Mouse (Mus musculus): ENCODE measurements around the gene Gm47841. TPM values are rescaled to one million over a fixed set of nuclear protein-coding genes. Genes with fewer than 3 reads are reported as not detected.

Gene Gm47841
- total and polyA plus RNA-seq, 3 experiments, result not detected

- TF ChIP-seq EP300 (IDR thresholded peaks at IDR 0.05; ENCODE audit: insufficient read depth, low read depth, low read length) (0 out of 2 replicates have a peak, but pooled peaks have one; percentile 12), POLR2A (IDR thresholded peaks at IDR 0.05; ENCODE audit: insufficient read depth, low read depth, low read length) (0 out of 2 replicates have a peak, but pooled peaks have one; percentile 24), CTCF (IDR thresholded peaks at IDR 0.05) (no peak)
- Histone ChIP-seq H3K36me3 (ENCODE audit: control insufficient read depth, insufficient read depth, low read length) (no peaks in the 10 kb centered on the region), H3K9ac (ENCODE audit: low read depth, low read length) (no peak overlapping the region), H3K4me3 (no peak overlapping the region), H3K27ac (peak overlapping the region; percentile 18), H3K4me1 (ENCODE audit: control insufficient read depth, insufficient read depth, low read length) (peaks cover 8% of the 10 kb centered on the region), H3K79me2 (replicated peaks; ENCODE audit: control insufficient read depth, insufficient read depth, low read length) (no peaks in the 10 kb centered on the region), H3K27me3 (ENCODE audit: control insufficient read depth, insufficient read depth, low read length) (no peaks in the 10 kb centered on the region)
- intact Hi-C loops (cut with DNase I), result no loop called here
- no peak for DNase-seq
- whole genome bisulfite sequencing, result 62% methylated on average over 4 of the region's 4 CpGs
Measured at GRCm38 (mm10) chr15:101082236-101082635, 35.0 kb upstream of the Gm47841 start.

- Histone ChIP-seq H3K4me3 (no peak overlapping the region), H3K27ac (peak overlapping the region; percentile 55), H3K79me2 (replicated peaks; ENCODE audit: control insufficient read depth, insufficient read depth, low read length) (no peaks in the 10 kb centered on the region), H3K4me1 (ENCODE audit: control insufficient read depth, insufficient read depth, low read length) (peaks cover 8% of the 10 kb centered on the region), H3K9ac (ENCODE audit: low read depth, low read length) (no peak overlapping the region), H3K36me3 (ENCODE audit: control insufficient read depth, insufficient read depth, low read length) (no peaks in the 10 kb centered on the region), H3K27me3 (ENCODE audit: control insufficient read depth, insufficient read depth, low read length) (no peaks in the 10 kb centered on the region)
- peak in 1 of 2 experiments; percentile 39 for DNase-seq
- intact Hi-C loops (cut with DNase I), result loop anchor here (2.0 kb wide), 1 partner anchor 60 kb away; no protein-coding TSS in a partner anchor
- TF ChIP-seq CTCF (IDR thresholded peaks at IDR 0.05), result no peak
- TF ChIP-seq EP300 (IDR thresholded peaks at IDR 0.05; ENCODE audit: insufficient read depth, low read depth, low read length), result no peak
- no peak for TF ChIP-seq POLR2A (IDR thresholded peaks at IDR 0.05; ENCODE audit: insufficient read depth, low read depth, low read length)
- WGBS, result 53% methylated on average over 7 of the region's 7 CpGs
Measured at GRCm38 (mm10) chr15:101081035-101081548, 33.9 kb upstream of the Gm47841 start.

GRCm38 (mm10) chr15:101080031-101080520 lies 32.9 kb upstream of the Gm47841 start:
- no peak for TF ChIP-seq POLR2A (IDR thresholded peaks at IDR 0.05; ENCODE audit: insufficient read depth, low read depth, low read length)
- Histone ChIP-seq H3K4me1 (ENCODE audit: control insufficient read depth, insufficient read depth, low read length) (peaks cover 8% of the 10 kb centered on the region), H3K4me3 (no peak overlapping the region), H3K27ac (peak overlapping the region; percentile 55), H3K36me3 (ENCODE audit: control insufficient read depth, insufficient read depth, low read length) (no peaks in the 10 kb centered on the region), H3K9ac (ENCODE audit: low read depth, low read length) (no peak overlapping the region), H3K27me3 (ENCODE audit: control insufficient read depth, insufficient read depth, low read length) (no peaks in the 10 kb centered on the region), H3K79me2 (replicated peaks; ENCODE audit: control insufficient read depth, insufficient read depth, low read length) (no peaks in the 10 kb centered on the region)
- 89% methylated on average over 9 of the region's 9 CpGs for WGBS
- intact Hi-C loops (cut with DNase I), result loop anchor here (2.0 kb wide), 1 partner anchor 61 kb away; no protein-coding TSS in a partner anchor
- no peak for DNase-seq

GRCm38 (mm10) chr15:101078731-101079156 lies 31.5 kb upstream of the Gm47841 start:
- Histone ChIP-seq H3K27me3 (ENCODE audit: control insufficient read depth, insufficient read depth, low read length) (no peaks in the 10 kb centered on the region), H3K27ac (peak overlapping the region; percentile 82), H3K9ac (ENCODE audit: low read depth, low read length) (peak overlapping the region; percentile 80), H3K4me1 (ENCODE audit: control insufficient read depth, insufficient read depth, low read length) (peaks cover 8% of the 10 kb centered on the region), H3K36me3 (ENCODE audit: control insufficient read depth, insufficient read depth, low read length) (no peaks in the 10 kb centered on the region), H3K79me2 (replicated peaks; ENCODE audit: control insufficient read depth, insufficient read depth, low read length) (no peaks in the 10 kb centered on the region), H3K4me3 (peak overlapping the region; percentile 64)
- intact Hi-C loops (cut with DNase I), result loop anchor here (5.0 kb wide), 1 partner anchor 39 kb away; the partner anchor contains the start of gene Ankrd33
- WGBS, result 1% methylated on average over 30 of the region's 30 CpGs
- 0 out of 2 replicates have a peak, but pooled peaks have one; percentile 58 for TF ChIP-seq EP300 (IDR thresholded peaks at IDR 0.05; ENCODE audit: insufficient read depth, low read depth, low read length)
- peak; percentile 29 for TF ChIP-seq CTCF (IDR thresholded peaks at IDR 0.05)
- peak; percentile 78 for TF ChIP-seq POLR2A (IDR thresholded peaks at IDR 0.05; ENCODE audit: insufficient read depth, low read depth, low read length)
- DNase-seq, result peak; percentile 94 to 95

- Histone ChIP-seq H3K27me3 (ENCODE audit: control insufficient read depth, insufficient read depth, low read length) (no peaks in the 10 kb centered on the region), H3K27ac (peak within 1 kb of the TSS; percentile 82), H3K9ac (ENCODE audit: low read depth, low read length) (peak within 1 kb of the TSS; percentile 92), H3K4me3 (peak within 1 kb of the TSS; percentile 64), H3K36me3 (ENCODE audit: control insufficient read depth, insufficient read depth, low read length) (no peaks in the 10 kb centered on the region), H3K4me1 (ENCODE audit: control insufficient read depth, insufficient read depth, low read length) (peaks cover 9% of the 10 kb centered on the region), H3K79me2 (replicated peaks; ENCODE audit: control insufficient read depth, insufficient read depth, low read length) (no peaks in the 10 kb centered on the region)
- DNase-seq, result peak; percentile 58 to 69
- intact Hi-C loops (cut with DNase I), result loop anchor here (5.0 kb wide), 1 partner anchor 39 kb away; the partner anchor contains the start of gene Ankrd33
- WGBS, result under 1% methylated on average over 82 of the region's 96 CpGs
- no peak for TF ChIP-seq EP300 (IDR thresholded peaks at IDR 0.05; ENCODE audit: insufficient read depth, low read depth, low read length)
- no peak for TF ChIP-seq POLR2A (IDR thresholded peaks at IDR 0.05; ENCODE audit: insufficient read depth, low read depth, low read length)
- TF ChIP-seq CTCF (IDR thresholded peaks at IDR 0.05), result no peak
Measured at GRCm38 (mm10) chr15:101077813-101078730, 30.9 kb upstream of the Gm47841 start, which contains the start of gene Fignl2. Fignl2 (minus strand) TSS chr15:101078567.

All from heart, adult 2 months (tissue).